Mouse (Mus musculus) embryonic facial prominence, embryonic 12.5 days (tissue): ENCODE results near the gene Gpc6. TPM values are rescaled to one million over a fixed set of nuclear protein-coding genes. Genes with fewer than 3 reads are reported as not detected.

Experiments used
- ATAC-seq: fragments of 200-750 bp; cut with Nextera tagmentation; 2 replicates; pipeline ENCODE4 v1.8.0; 2017; ENCODE audit not compliant: insufficient number of reproducible peaks, insufficient read depth, low FRiP score, low TSS enrichment
- H3K27ac ChIP-seq: fragments of 300-500 bp; sonication (generic); 2 replicates; pipeline ENCODE4 v1.5.1; 2016; ENCODE audit warnings: mild to moderate bottlenecking
- H3K27me3 ChIP-seq: fragments of 300-500 bp; sonication (generic); 2 replicates; pipeline ENCODE4 v1.6.1; 2016; ENCODE audit warnings: mild to moderate bottlenecking, moderate library complexity
- H3K36me3 ChIP-seq: fragments of 300-500 bp; sonication (generic); 2 replicates; pipeline ENCODE4 v1.6.1; 2016; ENCODE audit warnings: mild to moderate bottlenecking
- H3K4me1 ChIP-seq: fragments of 300-500 bp; sonication (generic); 2 replicates; pipeline ENCODE4 v1.6.1; 2016
- H3K4me2 ChIP-seq: fragments of 300-500 bp; sonication (generic); replicated peaks from 2 replicates; pipeline ENCODE4 v1.6.1; 2016; ENCODE audit warnings: mild to moderate bottlenecking, moderate library complexity
- H3K4me3 ChIP-seq: fragments of 300-500 bp; sonication (generic); 2 replicates; pipeline ENCODE4 v1.5.1; 2016; ENCODE audit warnings: mild to moderate bottlenecking
- H3K9ac ChIP-seq: fragments of 300-500 bp; sonication (generic); 2 replicates; pipeline ENCODE4 v1.6.1; 2016; ENCODE audit warnings: mild to moderate bottlenecking, moderate library complexity
- H3K9me3 ChIP-seq: fragments of 300-500 bp; sonication (generic); 2 replicates; pipeline ENCODE4 v1.6.1; 2016; ENCODE audit warnings: mild to moderate bottlenecking, moderate library complexity
- WGBS: fragments of 180-500 bp; shearing (Covaris S2); methylation state at CpG from one replicate; pipeline ENCODE4 v1.1.7; 2016; 5-methylcytosine and 5-hydroxymethylcytosine counted together
- polyA plus RNA-seq: library from polyadenylated mRNA; unstranded; fragments of >200 nt; fragmentation: Nextera tagmentation; extraction: Ambion mirVana; gene quantifications from 2 replicates; pipeline ENCODE4 v1.2.1, GENCODE M21; 2016

Gene Gpc6
- polyA plus RNA-seq, 1 experiment from 2014 or later, result 76.9 TPM

GRCm38 (mm10) chr14:117826294-117827046 is 901.4 kb downstream of the Gpc6 start:
- H3K27me3 ChIP-seq, result no peaks in the 10 kb centered on the region
- H3K4me3 ChIP-seq, result no peak overlapping the region
- H3K36me3 ChIP-seq, result no peaks in the 10 kb centered on the region
- no peak for ATAC-seq
- 66% methylated on average over 8 of the region's 8 CpGs for WGBS
- no peak overlapping the region for H3K4me2 ChIP-seq
- H3K9me3 ChIP-seq, result no peaks in the 10 kb centered on the region
- no peak overlapping the region for H3K27ac ChIP-seq
- no peak overlapping the region for H3K9ac ChIP-seq
- no peaks in the 10 kb centered on the region for H3K4me1 ChIP-seq

GRCm38 (mm10) chr14:117831267-117831666 is 906.2 kb downstream of the Gpc6 start:
- H3K4me3 ChIP-seq, result no peak overlapping the region
- no peaks in the 10 kb centered on the region for H3K4me1 ChIP-seq
- no peak overlapping the region for H3K4me2 ChIP-seq
- no peak overlapping the region for H3K27ac ChIP-seq
- no peak overlapping the region for H3K9ac ChIP-seq
- H3K36me3 ChIP-seq, result no peaks in the 10 kb centered on the region
- H3K9me3 ChIP-seq, result no peaks in the 10 kb centered on the region
- no peaks in the 10 kb centered on the region for H3K27me3 ChIP-seq
- 81% methylated on average over 8 of the region's 8 CpGs for WGBS
- no peak for ATAC-seq

GRCm38 (mm10) chr14:117831731-117832130 is 906.6 kb downstream of the Gpc6 start:
- Histone ChIP-seq H3K9me3 (no peaks in the 10 kb centered on the region), H3K4me3 (no peak overlapping the region), H3K4me1 (no peaks in the 10 kb centered on the region), H3K27me3 (no peaks in the 10 kb centered on the region), H3K4me2 (no peak overlapping the region), H3K36me3 (no peaks in the 10 kb centered on the region), H3K9ac (no peak overlapping the region), H3K27ac (no peak overlapping the region)
- ATAC-seq, result no peak
- 71% methylated on average over 4 of the region's 4 CpGs for WGBS

GRCm38 (mm10) chr14:117835506-117835905 is 910.4 kb downstream of the Gpc6 start:
- no peaks in the 10 kb centered on the region for H3K36me3 ChIP-seq
- no peak overlapping the region for H3K9ac ChIP-seq
- no peak overlapping the region for H3K27ac ChIP-seq
- H3K9me3 ChIP-seq, result no peaks in the 10 kb centered on the region
- H3K4me2 ChIP-seq, result no peak overlapping the region
- 94% methylated on average over 6 of the region's 6 CpGs for WGBS
- H3K27me3 ChIP-seq, result no peaks in the 10 kb centered on the region
- no peak overlapping the region for H3K4me3 ChIP-seq
- no peaks in the 10 kb centered on the region for H3K4me1 ChIP-seq
- ATAC-seq, result no peak

- no peaks in the 10 kb centered on the region for H3K27me3 ChIP-seq
- no peak for ATAC-seq
- H3K27ac ChIP-seq, result no peak overlapping the region
- H3K4me3 ChIP-seq, result no peak overlapping the region
- no peak overlapping the region for H3K9ac ChIP-seq
- 89% methylated on average over 4 of the region's 4 CpGs for WGBS
- H3K4me2 ChIP-seq, result no peak overlapping the region
- no peaks in the 10 kb centered on the region for H3K36me3 ChIP-seq
- H3K9me3 ChIP-seq, result no peaks in the 10 kb centered on the region
- H3K4me1 ChIP-seq, result no peaks in the 10 kb centered on the region
These were observed 911.9 kb downstream of the Gpc6 start for GRCm38 (mm10) chr14:117837021-117837420.

GRCm38 (mm10) chr14:117837715-117838114 is 912.6 kb downstream of the Gpc6 start:
- WGBS, result 58% methylated on average over 3 of the region's 3 CpGs
- H3K4me1 ChIP-seq, result no peaks in the 10 kb centered on the region
- H3K9ac ChIP-seq, result no peak overlapping the region
- H3K4me2 ChIP-seq, result no peak overlapping the region
- no peak overlapping the region for H3K27ac ChIP-seq
- H3K9me3 ChIP-seq, result no peaks in the 10 kb centered on the region
- H3K27me3 ChIP-seq, result no peaks in the 10 kb centered on the region
- ATAC-seq, result no peak
- H3K36me3 ChIP-seq, result no peaks in the 10 kb centered on the region
- H3K4me3 ChIP-seq, result no peak overlapping the region

GRCm38 (mm10) chr14:117841211-117841610 is 916.1 kb downstream of the Gpc6 start:
- H3K4me2 ChIP-seq, result no peak overlapping the region
- WGBS, result 78% methylated on average over 4 of the region's 4 CpGs
- no peaks in the 10 kb centered on the region for H3K9me3 ChIP-seq
- H3K4me1 ChIP-seq, result no peaks in the 10 kb centered on the region
- H3K27ac ChIP-seq, result no peak overlapping the region
- ATAC-seq, result no peak
- no peak overlapping the region for H3K9ac ChIP-seq
- H3K36me3 ChIP-seq, result no peaks in the 10 kb centered on the region
- no peaks in the 10 kb centered on the region for H3K27me3 ChIP-seq
- no peak overlapping the region for H3K4me3 ChIP-seq

- Histone ChIP-seq H3K4me1 (no peaks in the 10 kb centered on the region), H3K9ac (no peak overlapping the region), H3K27ac (no peak overlapping the region), H3K9me3 (no peaks in the 10 kb centered on the region), H3K36me3 (no peaks in the 10 kb centered on the region), H3K27me3 (no peaks in the 10 kb centered on the region), H3K4me2 (no peak overlapping the region), H3K4me3 (no peak overlapping the region)
- 74% methylated on average over 14 of the region's 14 CpGs for WGBS
- ATAC-seq, result no peak
These were observed 916.9 kb downstream of the Gpc6 start for GRCm38 (mm10) chr14:117841797-117842553.

- 82% methylated on average over 11 of the region's 11 CpGs for WGBS
- Histone ChIP-seq H3K9ac (no peak overlapping the region), H3K4me3 (no peak overlapping the region), H3K36me3 (no peaks in the 10 kb centered on the region), H3K9me3 (no peaks in the 10 kb centered on the region), H3K27ac (no peak overlapping the region), H3K4me2 (no peak overlapping the region), H3K4me1 (no peaks in the 10 kb centered on the region), H3K27me3 (no peaks in the 10 kb centered on the region)
- no peak for ATAC-seq
These were observed 924.7 kb downstream of the Gpc6 start for GRCm38 (mm10) chr14:117849591-117850505.

- no peak overlapping the region for H3K9ac ChIP-seq
- no peaks in the 10 kb centered on the region for H3K27me3 ChIP-seq
- no peaks in the 10 kb centered on the region for H3K36me3 ChIP-seq
- ATAC-seq, result no peak
- H3K4me1 ChIP-seq, result no peaks in the 10 kb centered on the region
- no peak overlapping the region for H3K27ac ChIP-seq
- WGBS, result 81% methylated on average over 3 of the region's 3 CpGs
- no peak overlapping the region for H3K4me2 ChIP-seq
- no peak overlapping the region for H3K4me3 ChIP-seq
- H3K9me3 ChIP-seq, result no peaks in the 10 kb centered on the region
These were observed 927.2 kb downstream of the Gpc6 start for GRCm38 (mm10) chr14:117852266-117852665.

- Histone ChIP-seq H3K9me3 (no peaks in the 10 kb centered on the region), H3K36me3 (no peaks in the 10 kb centered on the region), H3K27ac (no peak overlapping the region), H3K9ac (no peak overlapping the region), H3K4me2 (no peak overlapping the region), H3K27me3 (no peaks in the 10 kb centered on the region), H3K4me3 (no peak overlapping the region), H3K4me1 (no peaks in the 10 kb centered on the region)
- WGBS, result 93% methylated on average over 2 of the region's 2 CpGs
- no peak for ATAC-seq
These were observed 927.7 kb downstream of the Gpc6 start for GRCm38 (mm10) chr14:117852842-117853241.
